Mouse (Mus musculus): Measurements from ENCODE around the gene Epb41. TPM values are rescaled to one million over a fixed set of nuclear protein-coding genes. Genes with fewer than 3 reads are reported as not detected.

Gene Epb41
- total and polyA plus RNA-seq, 3 experiments = 129 to 560 (median 152) TPM

- DNase-seq (ENCODE audit: low spot score) (no peak), ATAC-seq (ENCODE audit: extremely low read depth, insufficient number of reproducible peaks, low FRiP score, poor library complexity, severe bottlenecking) (no peak)
- Histone ChIP-seq H3K36me3 (replicated peaks) (peaks cover 12% of the 10 kb centered on the region), H3K9me3 (replicated peaks) (peaks cover 5% of the 10 kb centered on the region), H3K27me3 (ENCODE audit: insufficient read depth, low read length) (peaks cover 26% of the 10 kb centered on the region), H3K4me1 (ENCODE audit: insufficient read depth, low read depth, low read length) (peaks cover 28% of the 10 kb centered on the region), H3K4me3 (ENCODE audit: low read depth, low read length) (no peak overlapping the region)
- TF ChIP-seq GATA1 (IDR thresholded peaks at IDR 0.05; ENCODE audit: borderline replicate concordance, low read length) (no peak), GATA2 (IDR thresholded peaks at IDR 0.05; ENCODE audit: borderline replicate concordance, low read depth, low read length) (no peak), TAL1 (conservative IDR thresholded peaks at IDR 0.05; ENCODE audit: low read depth, low read length) (no peak), CTCF (IDR thresholded peaks at IDR 0.05; ENCODE audit: low read depth, low read length) (no peak), POLR2AphosphoS5 (IDR thresholded peaks at IDR 0.05; ENCODE audit: insufficient replicate concordance, low read depth, low read length) (no peak)
Measured at GRCm38 (mm10) chr4:131914891-131915469, 160.1 kb downstream of the Epb41 start.

- Histone ChIP-seq H3K36me3 (replicated peaks) (peaks cover 3% of the 10 kb centered on the region), H3K4me3 (ENCODE audit: low read depth, low read length) (no peak overlapping the region), H3K4me1 (ENCODE audit: insufficient read depth, low read depth, low read length) (peaks cover 20% of the 10 kb centered on the region), H3K9me3 (replicated peaks) (no peaks in the 10 kb centered on the region), H3K27me3 (ENCODE audit: insufficient read depth, low read length) (peaks cover 26% of the 10 kb centered on the region)
- ATAC-seq (ENCODE audit: extremely low read depth, insufficient number of reproducible peaks, low FRiP score, poor library complexity, severe bottlenecking) (no peak), DNase-seq (ENCODE audit: low spot score) (no peak)
- TF ChIP-seq POLR2AphosphoS5 (IDR thresholded peaks at IDR 0.05; ENCODE audit: insufficient replicate concordance, low read depth, low read length) (no peak), GATA1 (IDR thresholded peaks at IDR 0.05; ENCODE audit: borderline replicate concordance, low read length) (no peak), TAL1 (conservative IDR thresholded peaks at IDR 0.05; ENCODE audit: low read depth, low read length) (no peak), CTCF (IDR thresholded peaks at IDR 0.05; ENCODE audit: low read depth, low read length) (no peak), GATA2 (IDR thresholded peaks at IDR 0.05; ENCODE audit: borderline replicate concordance, low read depth, low read length) (no peak)
Measured at GRCm38 (mm10) chr4:131914046-131914643, 161.0 kb downstream of the Epb41 start.

- ATAC-seq (ENCODE audit: extremely low read depth, insufficient number of reproducible peaks, low FRiP score, poor library complexity, severe bottlenecking) (no peak), DNase-seq (ENCODE audit: low spot score) (no peak)
- Histone ChIP-seq H3K4me1 (ENCODE audit: insufficient read depth, low read depth, low read length) (peaks cover 14% of the 10 kb centered on the region), H3K27me3 (ENCODE audit: insufficient read depth, low read length) (peaks cover 26% of the 10 kb centered on the region), H3K36me3 (replicated peaks) (peaks cover under 1% of the 10 kb centered on the region), H3K4me3 (ENCODE audit: low read depth, low read length) (no peak overlapping the region), H3K9me3 (replicated peaks) (no peaks in the 10 kb centered on the region)
- TF ChIP-seq GATA2 (IDR thresholded peaks at IDR 0.05; ENCODE audit: borderline replicate concordance, low read depth, low read length) = no peak
- no peak for TF ChIP-seq TAL1 (conservative IDR thresholded peaks at IDR 0.05; ENCODE audit: low read depth, low read length)
- TF ChIP-seq GATA1 (IDR thresholded peaks at IDR 0.05; ENCODE audit: borderline replicate concordance, low read length) = no peak
- TF ChIP-seq POLR2AphosphoS5 (IDR thresholded peaks at IDR 0.05; ENCODE audit: insufficient replicate concordance, low read depth, low read length) = no peak
- no peak for TF ChIP-seq CTCF (IDR thresholded peaks at IDR 0.05; ENCODE audit: low read depth, low read length)
Measured at GRCm38 (mm10) chr4:131913526-131913925, 161.6 kb downstream of the Epb41 start.

GRCm38 (mm10) chr4:131911521-131911920 lies 163.6 kb downstream of the Epb41 start:
- no peak for DNase-seq (ENCODE audit: low spot score)
- ATAC-seq (ENCODE audit: extremely low read depth, insufficient number of reproducible peaks, low FRiP score, poor library complexity, severe bottlenecking) = no peak

GRCm38 (mm10) chr4:131910237-131910994 lies 164.7 kb downstream of the Epb41 start:
- Histone ChIP-seq H3K4me1 (ENCODE audit: insufficient read depth, low read depth, low read length) (no peaks in the 10 kb centered on the region), H3K27me3 (ENCODE audit: insufficient read depth, low read length) (peaks cover 20% of the 10 kb centered on the region), H3K36me3 (replicated peaks) (peaks cover 13% of the 10 kb centered on the region), H3K9me3 (replicated peaks) (no peaks in the 10 kb centered on the region), H3K4me3 (ENCODE audit: low read depth, low read length) (no peak overlapping the region)
- TF ChIP-seq TAL1 (conservative IDR thresholded peaks at IDR 0.05; ENCODE audit: low read depth, low read length) (no peak), GATA1 (IDR thresholded peaks at IDR 0.05; ENCODE audit: borderline replicate concordance, low read length) (no peak), POLR2AphosphoS5 (IDR thresholded peaks at IDR 0.05; ENCODE audit: insufficient replicate concordance, low read depth, low read length) (no peak), GATA2 (IDR thresholded peaks at IDR 0.05; ENCODE audit: borderline replicate concordance, low read depth, low read length) (no peak), CTCF (IDR thresholded peaks at IDR 0.05; ENCODE audit: low read depth, low read length) (no peak)
- ATAC-seq (ENCODE audit: extremely low read depth, insufficient number of reproducible peaks, low FRiP score, poor library complexity, severe bottlenecking) (no peak), DNase-seq (ENCODE audit: low spot score) (no peak)

More at GRCm38 (mm10) chr4:131911521-131911920, 163.6 kb downstream of the Epb41 start:
- Histone ChIP-seq H3K27me3 (ENCODE audit: insufficient read depth, low read length) (peaks cover 26% of the 10 kb centered on the region), H3K4me1 (ENCODE audit: insufficient read depth, low read depth, low read length) (peaks cover 5% of the 10 kb centered on the region; the same call in 1 of the 2 replicates), H3K9me3 (replicated peaks) (no peaks in the 10 kb centered on the region), H3K4me3 (ENCODE audit: low read depth, low read length) (no peak overlapping the region), H3K36me3 (replicated peaks) (peaks cover 4% of the 10 kb centered on the region)
- no peak for TF ChIP-seq POLR2AphosphoS5 (IDR thresholded peaks at IDR 0.05; ENCODE audit: insufficient replicate concordance, low read depth, low read length)
- TF ChIP-seq CTCF (IDR thresholded peaks at IDR 0.05; ENCODE audit: low read depth, low read length) = no peak
- TF ChIP-seq GATA1 (IDR thresholded peaks at IDR 0.05; ENCODE audit: borderline replicate concordance, low read length) = no peak
- TF ChIP-seq GATA2 (IDR thresholded peaks at IDR 0.05; ENCODE audit: borderline replicate concordance, low read depth, low read length) = no peak
- no peak for TF ChIP-seq TAL1 (conservative IDR thresholded peaks at IDR 0.05; ENCODE audit: low read depth, low read length)

- Histone ChIP-seq H3K4me3 (ENCODE audit: low read depth, low read length) (no peak overlapping the region), H3K4me1 (ENCODE audit: insufficient read depth, low read depth, low read length) (peaks cover 2% of the 10 kb centered on the region; the same call in 1 of the 2 replicates), H3K36me3 (replicated peaks) (peaks cover 32% of the 10 kb centered on the region), H3K27me3 (ENCODE audit: insufficient read depth, low read length) (0 out of 2 replicates have a peak, but pooled peaks cover 5% of the 10 kb centered on the region), H3K9me3 (replicated peaks) (no peaks in the 10 kb centered on the region)
- no peak for ATAC-seq (ENCODE audit: extremely low read depth, insufficient number of reproducible peaks, low FRiP score, poor library complexity, severe bottlenecking)
- no peak for DNase-seq (ENCODE audit: low spot score)
- TF ChIP-seq CTCF (IDR thresholded peaks at IDR 0.05; ENCODE audit: low read depth, low read length) = peak; percentile 43; the same call in 1 of the 2 replicates
- no peak for TF ChIP-seq TAL1 (conservative IDR thresholded peaks at IDR 0.05; ENCODE audit: low read depth, low read length)
Measured at GRCm38 (mm10) chr4:131907912-131908311, 167.2 kb downstream of the Epb41 start.
